Mouse (Mus musculus) CD4-positive, CD25-positive, alpha-beta regulatory T cell, adult 2 months (primary cell): ENCODE results near the gene Tenm2.

Experiments used
- DNase-seq: peaks from one replicate; pipeline ENCODE4 v3.0.0-alpha.2; 2012; ENCODE audit warnings: low read depth, low spot score

Gene Tenm2

GRCm38 (mm10) chr11:36000038-36000437 lies 1235.7 kb downstream of the Tenm2 start:
- no peak for DNase-seq

GRCm38 (mm10) chr11:35998048-35998447 lies 1237.7 kb downstream of the Tenm2 start:
- DNase-seq, result no peak

GRCm38 (mm10) chr11:35995310-35995709 lies 1240.5 kb downstream of the Tenm2 start:
- no peak for DNase-seq

GRCm38 (mm10) chr11:35991846-35992245 lies 1243.9 kb downstream of the Tenm2 start:
- DNase-seq, result no peak

GRCm38 (mm10) chr11:35989967-35990366 lies 1245.8 kb downstream of the Tenm2 start:
- DNase-seq, result no peak

DNA sequence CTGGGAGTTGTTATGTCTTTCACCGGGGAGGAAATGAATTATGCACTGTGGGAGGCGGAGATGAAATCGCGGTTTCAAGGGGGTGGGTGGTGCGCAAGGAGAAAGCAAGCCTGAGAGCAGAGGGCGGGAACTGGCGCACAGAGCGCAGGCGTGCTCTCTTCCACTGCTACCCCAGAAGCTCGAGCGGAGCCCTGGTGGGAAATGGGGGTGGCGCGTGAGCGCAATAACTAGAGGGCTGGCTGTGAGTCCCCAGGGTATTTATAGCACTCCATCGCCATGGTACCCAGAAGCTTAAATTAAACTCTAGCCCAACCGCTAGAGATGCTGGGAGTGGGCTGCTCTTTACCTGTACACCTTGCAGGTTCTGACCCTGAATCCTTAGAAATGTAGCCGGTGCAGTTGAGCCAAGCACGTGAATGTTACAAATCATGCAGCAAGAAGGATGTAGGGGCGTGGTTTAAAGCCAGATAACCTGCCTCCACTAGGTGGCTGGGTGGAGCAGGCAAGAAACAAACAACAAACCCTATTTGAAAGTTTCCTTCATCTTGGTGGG lies 1249.8 kb downstream of the Tenm2 start:
- DNase-seq, result peak; percentile 60

- no peak for DNase-seq
Observed at GRCm38 (mm10) chr11:35982734-35983133, 1253.0 kb downstream of the Tenm2 start.

GRCm38 (mm10) chr11:35980411-35980917 lies 1255.3 kb downstream of the Tenm2 start, which contains the start of gene Wwc1:
Gene Wwc1 (minus strand): TSS chr11:35980527.
- DNase-seq, result peak; percentile 6

DNA sequence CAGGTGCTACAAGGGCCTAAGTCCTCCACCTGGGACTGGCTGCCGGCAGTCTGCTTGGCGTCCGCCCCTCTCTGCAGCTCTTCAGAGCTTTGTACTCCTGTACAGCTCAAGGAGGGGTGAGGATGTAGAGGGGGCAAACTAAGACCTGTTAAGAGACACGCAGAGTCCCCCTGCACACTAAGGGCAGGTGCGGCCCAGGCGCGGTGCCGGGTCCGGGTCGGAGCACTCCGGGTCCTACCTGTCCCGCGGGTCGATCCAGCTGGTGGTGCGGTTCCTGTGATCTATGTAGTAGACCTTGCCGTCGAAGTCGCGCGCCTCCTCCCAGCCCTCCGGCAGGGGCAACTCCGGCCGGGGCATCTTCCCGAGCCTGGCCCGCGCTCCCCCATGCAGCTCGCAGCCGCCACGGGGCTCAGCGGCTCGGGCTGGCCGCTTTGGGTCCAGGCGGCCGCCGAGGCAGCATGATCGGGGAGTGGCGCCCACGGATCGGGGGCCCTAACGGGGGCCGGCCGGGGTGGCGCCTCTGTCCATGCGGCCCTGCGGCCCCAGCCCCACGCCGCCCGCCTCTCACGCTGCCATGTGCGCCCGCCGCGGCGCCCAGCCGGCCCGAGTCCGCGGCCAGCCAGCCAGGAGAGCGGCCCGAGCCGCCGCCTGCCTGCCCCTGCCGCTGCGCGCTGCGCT lies 1255.9 kb downstream of the Tenm2 start:
- peak; percentile 4 for DNase-seq

GRCm38 (mm10) chr11:35979266-35979732 lies 1256.5 kb downstream of the Tenm2 start:
- no peak for DNase-seq

GRCm38 (mm10) chr11:35977796-35978195 lies 1258.0 kb downstream of the Tenm2 start:
- DNase-seq, result no peak

DNA sequence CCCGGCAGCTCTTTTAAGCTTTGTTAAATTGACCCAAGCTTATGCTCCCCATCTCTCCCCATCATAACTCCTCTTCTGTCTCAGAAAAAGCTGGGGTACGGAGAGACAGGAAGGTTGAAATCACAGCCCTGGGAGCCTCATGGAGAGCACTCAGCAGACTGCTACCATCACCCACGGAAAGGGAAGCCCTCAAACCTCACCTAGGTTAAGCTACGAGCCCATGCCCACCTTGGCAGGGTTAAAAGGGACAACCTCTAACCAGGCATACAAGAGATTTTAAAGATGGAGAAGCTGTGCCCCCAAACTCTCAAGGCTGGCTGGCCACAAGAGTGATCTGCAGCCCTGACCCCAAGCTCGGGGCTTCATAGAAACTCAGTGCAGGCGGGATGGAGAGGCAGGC lies 1258.7 kb downstream of the Tenm2 start:
- no peak for DNase-seq

DNA sequence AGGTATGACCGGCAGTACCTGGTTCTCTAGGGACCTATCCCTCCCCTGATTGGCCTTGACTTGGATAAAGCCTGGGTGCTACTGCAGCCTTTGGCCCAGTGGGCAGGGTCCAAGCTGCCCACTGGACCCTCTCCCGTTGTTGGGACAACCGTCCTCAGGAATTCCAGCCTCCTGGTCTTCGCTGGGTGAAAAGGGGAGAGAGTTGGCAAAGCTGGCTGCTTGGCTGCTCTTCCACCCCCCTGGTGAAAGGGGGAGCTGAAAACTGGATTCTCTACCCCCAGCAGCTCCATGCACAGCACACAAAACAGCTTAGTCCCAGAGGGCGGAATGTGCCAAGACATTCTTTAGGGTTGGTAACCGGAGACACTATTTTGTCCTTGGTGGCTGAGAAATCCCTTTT lies 1259.3 kb downstream of the Tenm2 start:
- no peak for DNase-seq

DNA sequence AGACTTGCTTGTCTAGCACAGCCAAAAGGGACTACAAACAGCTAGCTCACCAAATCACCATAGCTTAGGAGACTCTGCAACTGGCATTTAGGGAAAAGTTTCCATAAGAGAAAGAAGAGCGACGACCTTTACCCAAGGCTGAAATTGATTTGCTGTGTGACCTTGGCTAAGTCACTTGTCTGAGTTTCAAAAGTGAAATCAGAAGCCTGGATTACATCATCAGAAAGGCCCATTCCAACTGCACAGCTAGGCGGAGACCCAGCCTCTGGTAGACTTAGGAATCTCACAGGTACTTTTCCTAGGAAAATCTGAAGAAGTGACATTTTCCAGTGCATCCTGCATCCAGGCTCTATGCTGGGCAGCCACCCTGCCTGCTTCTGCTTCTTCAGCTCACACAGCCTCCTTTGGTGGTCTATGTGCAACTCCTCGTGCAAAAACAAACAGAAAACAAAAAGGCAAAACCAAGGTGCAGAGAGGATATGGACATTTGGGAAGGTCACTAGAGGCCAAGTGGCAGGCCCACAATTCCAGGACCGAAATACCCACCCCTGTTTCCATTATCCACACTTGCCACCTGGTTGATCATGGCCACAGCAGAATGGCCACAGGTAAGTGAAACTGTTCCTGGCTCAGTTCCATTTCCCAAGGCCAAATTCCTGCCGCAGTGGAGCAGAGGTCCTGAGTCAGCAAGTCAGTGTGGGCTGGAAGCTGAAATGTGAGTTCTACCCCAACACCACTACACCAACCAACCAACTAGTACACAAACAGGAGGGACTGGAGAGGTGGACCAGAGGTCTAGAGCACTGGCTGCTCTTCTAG lies 1260.9 kb downstream of the Tenm2 start:
- no peak for DNase-seq

DNA sequence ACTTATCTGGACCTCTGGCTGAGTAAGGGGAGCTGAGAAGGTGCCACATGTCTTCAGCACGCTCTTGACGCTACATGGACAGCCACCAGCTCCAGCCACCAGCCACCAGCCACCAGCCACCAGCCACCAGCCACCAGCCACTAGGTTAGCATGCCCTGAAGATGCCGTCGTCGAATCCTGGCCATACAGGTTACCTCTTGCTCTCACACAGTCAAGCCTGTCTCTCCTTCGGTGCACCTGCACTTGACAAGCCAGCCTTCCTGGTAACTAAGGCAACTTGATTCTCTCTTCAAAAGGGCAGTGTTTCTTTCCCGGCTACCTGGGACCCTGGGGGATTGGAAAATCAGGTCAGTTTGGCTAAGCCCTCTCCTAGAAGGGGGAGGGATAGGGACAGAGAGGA lies 1262.6 kb downstream of the Tenm2 start:
- no peak for DNase-seq

DNA sequence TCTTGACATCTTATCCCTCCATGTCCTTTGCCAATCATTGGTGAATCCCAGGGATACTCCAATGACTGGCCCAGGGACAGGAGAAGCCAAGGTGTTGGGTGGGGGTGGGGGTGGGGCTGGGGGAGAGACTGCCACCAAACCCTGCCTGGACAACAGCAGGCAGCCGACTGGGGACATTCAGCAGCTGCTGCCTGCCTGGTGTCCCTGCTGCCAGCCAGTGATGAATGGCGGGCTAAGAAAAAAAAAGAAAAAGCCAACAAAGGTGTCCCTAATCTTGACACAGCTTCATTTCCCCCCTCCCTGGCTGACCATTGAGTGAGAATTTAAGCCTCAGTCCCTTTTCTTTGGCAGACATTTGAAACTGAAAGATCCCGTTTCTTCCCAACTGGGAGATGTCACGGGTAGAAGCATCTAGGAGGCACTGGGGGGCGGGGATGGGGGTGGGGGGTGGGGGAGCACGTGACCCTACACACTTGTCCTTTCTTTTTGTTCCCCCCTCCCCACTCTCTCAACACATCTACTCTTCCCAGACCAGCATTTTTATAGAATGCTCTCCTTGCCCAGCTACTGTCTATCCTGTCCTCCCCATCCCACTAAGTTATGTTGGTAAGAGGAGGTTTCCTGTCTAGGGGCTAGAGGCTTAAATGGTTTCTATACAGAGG lies 1263.4 kb downstream of the Tenm2 start:
- no peak for DNase-seq

GRCm38 (mm10) chr11:35970806-35971705 lies 1264.7 kb downstream of the Tenm2 start:
- DNase-seq, result no peak

DNA sequence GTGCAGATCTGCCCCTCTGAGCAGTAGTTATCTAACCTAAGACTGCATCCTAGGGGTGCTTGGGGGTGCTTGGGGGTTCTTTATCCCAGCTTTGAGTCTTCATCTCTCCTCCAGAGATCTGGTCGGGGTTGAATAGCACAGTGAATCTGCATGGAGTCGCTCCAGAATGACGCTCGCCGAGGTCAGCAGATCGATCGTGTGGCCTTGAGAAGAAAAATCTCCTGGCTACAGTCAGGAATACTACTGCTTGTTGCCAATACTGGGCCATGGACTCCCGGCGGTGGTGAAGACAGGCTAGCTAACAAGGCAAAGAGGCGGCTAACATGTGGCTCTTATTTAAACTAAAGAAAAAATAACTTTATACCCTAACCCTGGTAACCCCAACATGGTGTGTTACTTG lies 1267.5 kb downstream of the Tenm2 start:
- DNase-seq, result no peak

GRCm38 (mm10) chr11:35963981-35964549 lies 1271.7 kb downstream of the Tenm2 start:
- DNase-seq, result no peak

GRCm38 (mm10) chr11:35963554-35963953 lies 1272.2 kb downstream of the Tenm2 start:
- DNase-seq, result no peak
